Mouse (Mus musculus): Measurements from ENCODE around the gene Poc1a. TPM values are rescaled to one million over a fixed set of nuclear protein-coding genes. Genes with fewer than 3 reads are reported as not detected.
A peak's percentile ranks its signal among the peaks of the same experiment; 100 is the strongest.

Gene Poc1a
- polyA plus RNA-seq (2017; shearing (Covaris generic)), result 10 to 100 TPM in 1 of 3 experiments, 1 to 10 TPM in 2; 3.6 to 21.4 (median 4.8) TPM

DNA sequence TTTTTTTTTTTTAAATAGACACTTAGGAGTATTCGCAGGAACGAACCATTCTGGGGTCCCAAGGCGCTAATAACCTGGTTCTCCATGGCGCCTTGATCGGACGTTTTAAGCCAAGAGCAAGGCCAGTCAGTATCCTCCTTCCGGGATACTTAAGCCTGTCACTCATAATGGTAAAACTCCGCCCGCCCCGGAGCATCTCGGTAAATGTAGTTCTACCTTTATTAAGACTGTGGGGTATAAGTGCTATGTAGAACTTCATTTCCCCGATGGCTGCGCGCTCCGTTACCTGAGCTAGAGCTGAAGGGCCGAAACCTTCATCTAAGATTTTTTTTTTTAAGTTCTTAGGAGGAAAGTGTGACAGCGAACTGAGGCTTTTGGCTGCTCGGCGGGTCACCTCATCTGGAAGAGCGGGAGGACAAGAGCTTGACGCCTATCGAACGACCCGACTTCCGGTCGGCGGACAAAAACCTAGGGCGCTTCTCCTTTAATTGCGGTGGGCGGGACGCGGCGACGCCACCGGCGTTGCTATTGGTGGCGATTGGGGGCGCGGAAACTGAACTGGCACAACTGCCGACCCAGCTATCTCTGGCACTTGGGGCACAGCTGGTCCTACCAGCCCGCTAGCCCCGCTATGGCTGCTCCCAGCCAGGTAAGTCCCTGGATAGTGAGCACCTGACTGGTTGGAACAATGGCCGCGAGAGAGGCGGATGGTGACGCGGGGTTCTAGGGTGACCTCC, at the start of gene Poc1a:
Poc1a (plus strand) TSS at position 254 of the 737 bp plus-strand sequence.
- peak; percentile 94 for ATAC-seq

DNA sequence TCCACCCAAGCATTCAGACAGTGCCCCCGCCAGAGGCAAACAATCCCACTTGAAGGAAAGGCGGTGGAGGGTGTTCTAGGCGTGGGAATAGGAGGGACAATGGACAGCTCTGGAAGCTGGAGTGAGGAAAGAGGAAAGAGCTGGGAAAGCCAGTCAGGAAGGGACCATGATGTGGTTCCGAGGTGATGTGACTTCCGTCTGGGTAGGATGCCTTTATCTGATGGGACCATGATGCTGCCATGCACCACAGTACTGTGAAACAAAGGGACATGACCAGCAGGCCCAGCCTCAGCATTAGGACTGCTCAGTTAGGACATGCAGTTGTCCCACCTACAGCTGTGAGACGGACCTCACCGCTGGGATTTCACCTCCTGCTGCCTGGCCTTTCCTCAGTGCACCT, 49.6 kb upstream of the Poc1a start:
- ATAC-seq, result no peak

DNA sequence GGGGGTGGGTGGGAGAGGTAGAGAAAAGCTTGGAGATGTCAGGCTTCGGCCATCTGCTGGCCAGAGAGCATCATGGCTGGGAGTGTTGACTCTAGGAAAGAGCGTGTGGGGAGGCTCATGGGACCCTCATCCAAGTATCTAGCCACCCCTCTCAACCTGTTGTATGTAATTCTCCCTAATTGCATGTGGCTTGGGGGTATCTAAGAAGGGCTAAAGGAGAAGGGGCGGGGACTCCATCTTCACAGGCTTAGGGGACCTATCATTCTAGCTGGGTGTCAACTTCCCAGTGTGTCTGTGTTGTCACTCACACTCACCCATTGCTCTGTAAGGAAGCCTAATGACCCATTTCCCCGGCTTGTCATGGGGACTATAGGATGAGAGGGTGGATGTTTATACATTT, 49.0 kb upstream of the Poc1a start:
- ATAC-seq, result no peak

DNA sequence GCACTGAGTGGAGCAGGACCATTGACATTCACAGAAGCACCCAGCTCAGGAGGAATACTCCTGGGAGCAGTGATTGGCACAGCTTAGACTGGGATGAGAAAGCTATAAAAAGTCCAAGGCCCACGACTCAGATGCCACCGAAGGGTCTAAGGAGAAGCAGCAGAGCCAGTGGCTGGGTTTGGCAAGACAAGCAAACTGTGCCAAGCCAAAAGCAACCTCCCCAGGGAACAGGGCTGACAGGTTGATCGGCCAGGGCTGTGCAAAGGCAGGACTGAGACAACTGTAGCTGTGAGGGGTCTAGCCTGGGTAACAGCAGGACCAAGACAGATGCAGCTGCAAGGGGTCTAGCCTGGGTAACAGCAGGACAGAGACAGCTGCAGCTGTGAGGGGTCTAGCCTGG, 47.9 kb upstream of the Poc1a start:
- no peak for ATAC-seq

DNA sequence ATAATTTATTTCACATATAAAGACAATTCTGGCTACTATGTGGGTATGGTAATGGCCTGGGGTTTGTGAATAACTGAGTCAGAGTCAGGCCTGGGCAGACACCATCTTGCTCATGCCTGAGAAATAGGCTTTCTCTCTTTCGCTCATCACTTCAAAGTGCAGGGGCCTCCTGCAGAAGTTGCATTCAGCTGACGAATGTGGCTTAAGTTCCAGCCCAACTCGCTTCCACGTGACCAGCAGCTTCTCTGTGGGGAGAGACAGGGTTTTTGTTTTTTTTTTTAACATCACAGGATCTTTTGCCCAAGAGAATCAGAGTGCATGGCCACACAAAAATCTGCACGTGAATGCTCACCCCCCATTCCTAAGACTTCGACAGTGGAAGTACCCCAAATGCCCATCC, 46.9 kb upstream of the Poc1a start:
- no peak for ATAC-seq

DNA sequence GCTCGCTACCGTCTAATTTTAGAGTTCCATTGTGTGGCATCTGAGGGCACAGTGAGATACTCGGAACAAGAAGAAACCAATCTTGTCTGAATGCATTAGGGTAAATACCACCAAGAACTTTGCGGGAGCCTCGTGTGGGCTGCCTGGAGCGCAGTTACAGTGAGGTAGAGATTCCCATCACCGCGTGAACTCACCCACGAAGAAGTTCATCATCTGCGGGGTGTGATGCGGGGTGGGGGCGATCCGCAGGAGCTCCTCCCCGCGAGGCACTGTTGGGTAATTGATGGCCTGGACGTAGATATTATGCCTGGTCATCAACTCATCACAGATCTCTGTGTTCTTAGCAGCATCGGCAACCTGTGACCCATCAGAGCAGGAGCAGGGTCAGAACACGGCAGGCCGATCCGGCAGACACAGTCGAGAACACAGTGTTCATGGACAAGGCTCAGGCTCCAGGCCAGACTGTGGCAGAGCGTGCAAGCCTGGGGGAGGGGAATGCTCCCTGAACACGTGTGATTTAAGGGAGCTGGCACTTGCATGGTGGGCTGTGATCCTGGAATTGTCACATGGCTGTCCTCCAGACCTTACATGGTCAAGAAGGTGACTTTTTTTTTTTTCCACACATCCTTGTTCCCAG, 45.5 kb upstream of the Poc1a start:
- no peak for ATAC-seq

DNA sequence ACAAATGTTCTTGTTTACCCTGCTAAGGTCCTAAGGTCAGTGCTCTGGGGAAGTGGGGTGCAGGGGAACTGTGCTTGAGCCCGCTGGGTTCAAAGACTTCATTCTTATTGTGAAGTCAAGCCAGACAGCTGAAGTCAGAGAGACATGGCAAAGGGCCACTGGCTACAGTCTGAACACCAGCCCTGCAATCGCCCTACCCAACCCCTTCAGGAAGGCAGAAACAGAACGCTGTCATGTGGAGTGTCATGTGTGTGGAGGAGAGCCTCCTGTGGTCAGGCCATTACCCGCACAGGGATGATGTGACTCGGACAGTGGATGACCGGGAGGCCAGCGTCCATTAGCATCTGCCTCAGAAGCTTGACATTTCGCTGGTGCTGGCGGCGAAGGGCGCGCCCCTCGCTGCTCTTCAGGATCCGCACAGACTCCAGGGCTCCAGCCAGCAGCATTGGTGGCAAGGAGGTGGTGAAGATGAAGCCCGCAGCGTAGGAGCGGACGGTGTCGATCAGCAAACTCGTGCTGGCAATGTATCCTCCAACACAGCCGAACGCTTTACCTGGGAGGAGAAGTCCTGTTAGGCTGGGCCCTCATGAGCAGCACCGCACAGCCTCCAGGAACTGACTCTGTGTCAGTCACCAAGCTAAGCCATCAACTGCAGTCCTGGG, 44.6 kb upstream of the Poc1a start:
- no peak for ATAC-seq

DNA sequence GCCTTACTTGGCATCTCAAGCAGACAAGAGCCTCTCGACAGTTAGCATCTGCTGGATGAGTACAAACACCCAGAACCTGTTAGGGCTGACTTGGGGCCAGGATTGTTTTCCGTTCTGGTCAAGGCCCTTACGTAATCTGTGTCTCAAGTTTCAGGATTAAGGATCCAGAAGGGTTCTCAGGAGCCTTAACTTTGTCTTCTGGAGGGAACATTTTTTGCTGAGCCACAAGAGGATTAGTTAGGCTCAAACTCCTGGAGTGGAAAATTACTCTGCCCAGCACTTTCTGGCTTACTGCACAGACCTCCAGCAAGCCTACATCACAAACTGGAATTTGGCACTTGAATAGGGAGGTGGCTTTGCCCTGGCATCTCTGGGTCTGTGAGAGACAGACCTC, 44.0 kb upstream of the Poc1a start:
- no peak for ATAC-seq

DNA sequence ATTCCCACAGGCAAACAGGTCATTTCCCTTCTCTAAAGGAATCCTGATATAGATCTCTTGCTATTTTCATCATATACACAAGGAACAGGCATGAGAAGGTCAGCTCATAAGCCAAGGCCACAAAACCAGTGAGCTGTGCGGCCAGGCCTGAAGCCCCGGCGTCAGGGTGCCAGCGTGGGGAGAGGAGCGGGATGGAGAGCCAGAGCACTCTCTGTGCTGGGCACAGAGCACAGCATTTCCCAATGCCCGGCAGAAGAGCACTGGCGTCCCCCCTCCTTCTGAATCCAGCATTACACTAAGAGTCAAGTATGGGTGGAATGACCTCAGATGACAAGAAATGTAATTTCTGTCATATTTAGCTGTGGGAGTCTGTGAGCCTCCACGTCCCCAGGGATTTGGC, 43.5 kb upstream of the Poc1a start:
- no peak for ATAC-seq

DNA sequence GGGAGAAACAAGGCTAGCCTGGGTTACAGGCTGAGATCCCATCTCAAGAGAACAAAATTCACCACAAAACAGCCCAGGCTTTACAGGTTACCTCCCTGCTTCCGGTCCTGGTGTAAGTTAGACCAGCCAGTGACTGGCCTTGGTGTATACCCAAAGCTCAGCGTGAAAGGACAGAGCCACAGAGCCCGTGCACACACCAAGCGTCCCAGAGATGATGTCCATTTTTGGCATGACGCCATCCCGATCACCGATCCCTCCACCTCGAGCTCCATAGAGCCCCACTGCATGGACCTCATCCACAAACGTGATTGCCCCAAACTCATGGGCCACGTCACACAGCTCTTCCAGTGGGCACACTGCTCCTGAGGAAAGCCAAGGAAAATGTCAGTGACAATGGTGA, 43.0 kb upstream of the Poc1a start:
- ATAC-seq, result no peak

DNA sequence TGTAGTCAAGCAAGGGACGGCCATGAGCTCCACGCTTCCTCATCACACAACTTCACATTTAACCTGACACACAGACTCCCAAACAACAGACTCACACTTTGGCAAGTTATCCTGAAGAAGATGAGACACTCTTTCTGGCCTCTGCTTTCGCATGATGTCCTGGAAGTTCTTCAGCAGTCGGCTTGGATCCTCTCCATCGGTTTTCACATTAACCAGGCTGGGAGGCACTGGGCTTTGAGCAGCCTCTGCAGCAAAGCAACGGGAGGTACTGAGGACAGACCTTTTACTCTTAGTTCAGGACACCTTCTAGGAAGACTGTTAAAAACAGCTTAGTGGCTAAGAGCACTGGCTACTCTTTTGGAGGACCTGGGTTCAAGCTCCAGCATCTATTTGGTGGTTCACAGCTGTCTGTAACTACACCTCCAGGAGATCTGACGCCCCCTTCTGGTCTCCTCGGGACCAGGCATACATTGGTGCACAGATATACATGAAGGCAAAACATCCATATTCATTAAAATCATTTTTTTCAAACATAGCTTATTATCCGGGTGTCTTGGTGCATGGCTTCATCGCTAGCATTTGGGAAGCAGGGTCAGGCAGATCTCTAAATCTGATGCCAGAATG, 39.2 kb upstream of the Poc1a start:
- ATAC-seq, result no peak

DNA sequence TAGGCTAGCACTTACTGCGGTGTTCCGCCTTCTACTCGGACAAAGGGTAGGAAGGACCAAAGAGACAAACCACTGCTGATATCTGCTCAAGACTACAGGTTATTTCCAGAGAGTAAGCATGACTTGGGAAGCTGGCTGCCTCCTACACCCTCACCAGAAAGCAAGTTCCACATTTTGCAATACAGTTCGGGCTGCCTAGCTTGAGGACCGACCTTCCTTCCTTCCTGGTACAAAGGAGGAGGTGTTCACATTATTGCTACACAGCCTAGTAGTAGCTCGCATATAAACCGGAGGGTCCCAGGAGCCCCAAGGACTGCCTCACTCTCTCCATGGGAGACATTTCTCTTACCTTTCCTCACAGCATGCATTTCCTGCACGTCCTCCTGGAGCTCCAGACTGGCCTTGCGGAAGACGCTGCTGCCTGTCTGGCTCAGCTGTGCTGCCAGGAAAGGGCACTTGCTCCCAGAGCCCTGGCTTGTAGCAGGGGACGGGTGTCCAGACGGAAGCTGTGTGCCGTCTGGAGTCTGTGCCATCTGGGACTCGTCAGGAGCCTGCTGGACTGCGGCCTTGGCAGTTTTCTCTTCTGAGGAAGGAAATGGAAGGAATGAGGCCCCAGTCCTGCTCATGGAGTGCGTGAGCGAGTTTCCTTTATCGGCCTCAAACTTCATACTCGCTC, 37.9 kb upstream of the Poc1a start:
- no peak for ATAC-seq

DNA sequence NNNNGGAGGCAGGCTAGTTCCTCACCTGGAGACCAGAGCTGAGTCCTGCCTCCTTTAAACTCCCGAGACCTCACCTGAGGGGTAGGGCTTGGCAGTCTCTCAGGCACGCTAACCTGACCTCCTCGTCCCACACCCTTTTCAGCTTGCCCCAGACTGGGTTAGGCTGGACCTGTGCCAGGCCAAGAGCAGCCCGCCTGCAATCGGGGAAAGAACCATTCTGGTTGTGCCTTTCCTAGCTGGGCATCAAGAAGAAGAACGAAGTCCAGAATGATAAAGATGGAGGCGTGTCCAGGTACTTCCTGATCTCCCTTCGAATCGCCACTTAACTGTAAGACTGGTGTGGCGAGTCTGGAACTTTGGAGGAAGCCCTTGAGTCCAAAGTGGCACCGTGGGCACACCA, 31.3 kb upstream of the Poc1a start:
- ATAC-seq, result no peak

DNA sequence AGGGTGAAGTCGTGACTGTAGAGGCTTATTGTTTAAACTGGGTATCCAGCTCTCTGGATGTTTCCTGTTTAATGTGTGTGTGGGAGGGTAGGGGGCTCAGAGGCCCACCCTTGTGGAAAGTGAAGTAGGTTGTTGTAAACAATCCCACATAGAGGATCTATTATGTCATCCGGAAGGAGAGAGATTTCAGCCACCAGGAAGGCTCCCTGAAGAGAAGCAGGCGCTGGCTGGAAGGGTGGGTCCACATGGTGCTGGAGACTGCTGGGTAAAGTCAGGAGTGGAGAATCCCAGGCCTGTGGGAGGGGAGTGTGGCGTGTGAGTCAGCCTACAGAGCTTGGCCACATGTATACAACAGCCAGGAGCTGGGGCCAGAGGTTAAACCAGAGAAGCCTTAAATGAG, 30.6 kb upstream of the Poc1a start:
- no peak for ATAC-seq

DNA sequence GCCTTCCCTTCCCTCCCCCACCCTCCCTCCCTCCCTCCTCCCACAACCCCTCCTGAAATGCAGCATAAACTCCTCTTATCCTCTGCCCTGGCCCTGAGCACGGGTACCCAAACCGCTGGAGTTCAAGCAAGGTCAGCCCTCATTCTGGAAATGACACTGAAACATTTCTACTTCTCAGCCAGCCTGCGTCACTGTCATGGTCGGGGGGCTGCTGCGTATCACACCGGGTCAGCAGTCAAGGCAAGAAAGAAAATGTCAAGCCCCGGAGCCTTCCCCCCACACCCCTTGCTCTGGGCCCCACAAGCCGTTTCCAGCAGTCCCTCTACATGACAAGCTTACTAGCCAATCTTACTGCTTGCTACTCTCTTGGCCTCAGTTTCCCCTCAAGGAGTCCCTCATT, 29.8 kb upstream of the Poc1a start:
- no peak for ATAC-seq

DNA sequence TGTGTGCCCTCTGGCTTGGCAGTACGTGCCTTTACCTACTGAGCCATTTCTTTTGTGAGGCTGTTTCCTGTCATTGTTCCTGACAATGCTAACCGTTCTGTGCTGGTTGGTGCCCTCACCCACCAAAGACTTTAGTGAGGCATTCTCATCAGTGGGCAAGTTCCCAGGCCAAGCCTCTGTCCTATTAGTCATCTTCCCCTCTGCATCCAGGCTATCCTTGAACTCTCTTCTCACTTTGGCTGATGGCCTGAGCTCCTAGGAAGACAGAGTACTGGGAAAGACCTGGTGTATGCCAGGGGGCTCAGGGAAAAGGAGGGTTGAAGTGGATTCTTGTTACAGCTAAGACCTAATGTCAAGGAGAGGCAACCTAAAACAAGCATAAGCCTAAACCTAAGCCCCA, 26.9 kb upstream of the Poc1a start:
- ATAC-seq, result no peak

DNA sequence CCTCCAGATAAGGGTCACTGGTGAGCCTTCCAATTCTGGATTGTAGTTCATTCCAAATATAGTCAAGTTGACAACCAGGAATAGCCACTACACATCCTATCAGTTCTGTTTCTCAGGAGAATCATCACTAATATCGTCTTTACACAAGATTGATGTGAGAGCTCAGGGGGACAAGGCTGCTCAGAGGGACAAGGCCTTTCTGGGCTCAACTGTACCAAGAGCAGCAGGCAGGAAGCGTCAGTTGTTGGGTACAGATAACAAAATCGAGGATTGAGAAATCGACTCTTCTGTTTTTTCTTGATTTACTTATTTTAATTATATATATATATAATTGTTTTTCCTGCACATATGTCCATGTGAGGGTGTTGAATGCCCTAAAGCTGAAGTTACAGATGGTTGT, 22.4 kb upstream of the Poc1a start:
- no peak for ATAC-seq

DNA sequence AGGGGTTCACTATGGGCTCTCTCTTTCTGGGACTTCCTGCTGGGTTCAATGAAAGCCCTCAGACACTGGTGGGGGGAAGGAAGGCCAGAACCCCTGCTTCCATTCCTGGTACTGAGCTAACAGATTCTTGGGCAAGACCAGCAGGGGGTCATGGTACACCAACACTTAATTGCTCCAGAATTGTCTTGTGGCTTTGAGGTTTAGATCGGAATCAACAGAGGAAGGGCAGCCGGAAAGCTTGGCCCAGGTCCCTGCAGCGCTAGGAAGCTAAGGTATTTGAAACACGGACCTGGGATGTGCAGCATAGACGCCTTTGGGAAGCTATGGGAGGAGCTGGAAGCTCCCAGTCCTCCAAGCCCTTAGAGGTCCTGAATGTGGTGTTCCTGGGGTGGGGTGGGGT, 21.9 kb upstream of the Poc1a start:
- no peak for ATAC-seq

DNA sequence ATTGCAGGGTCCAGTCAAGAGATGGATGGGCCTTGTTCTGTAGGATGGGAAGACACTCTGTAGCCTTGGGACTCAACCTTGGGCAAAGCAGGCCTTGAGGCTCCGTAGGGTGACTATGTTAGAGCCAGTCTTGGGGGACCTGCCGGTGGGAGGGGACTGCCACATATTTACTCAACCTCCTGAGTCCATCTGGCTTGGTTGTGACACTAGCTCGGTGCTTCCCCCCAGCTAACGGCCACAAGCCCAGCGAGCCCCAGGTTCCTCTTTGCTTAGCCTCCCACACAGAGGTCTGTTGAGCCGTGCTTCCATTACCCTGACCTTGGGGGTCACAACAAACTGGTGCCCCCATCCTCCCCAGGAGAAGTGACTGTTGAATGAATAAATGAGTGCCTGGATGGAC, 19.8 kb upstream of the Poc1a start:
- no peak for ATAC-seq

DNA sequence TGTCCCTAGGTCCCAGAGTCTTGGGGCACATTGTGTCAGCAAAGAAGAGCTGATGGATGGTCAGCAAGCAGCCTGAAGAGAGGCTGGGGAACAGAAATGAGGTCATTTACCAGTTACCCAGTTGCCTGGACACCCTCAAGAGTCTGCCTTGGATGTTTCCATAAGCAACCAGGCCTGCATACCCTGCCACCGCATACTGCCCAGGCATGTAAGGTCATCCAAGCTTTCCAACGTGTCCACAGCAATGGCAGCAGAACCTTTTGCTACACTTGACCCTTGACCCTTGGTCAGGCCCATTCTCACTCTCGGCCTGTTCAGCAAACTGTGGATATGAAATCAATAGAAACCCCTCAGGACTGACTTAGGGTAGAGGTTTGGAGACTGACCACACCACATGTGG, 19.4 kb upstream of the Poc1a start:
- ATAC-seq, result no peak

DNA sequence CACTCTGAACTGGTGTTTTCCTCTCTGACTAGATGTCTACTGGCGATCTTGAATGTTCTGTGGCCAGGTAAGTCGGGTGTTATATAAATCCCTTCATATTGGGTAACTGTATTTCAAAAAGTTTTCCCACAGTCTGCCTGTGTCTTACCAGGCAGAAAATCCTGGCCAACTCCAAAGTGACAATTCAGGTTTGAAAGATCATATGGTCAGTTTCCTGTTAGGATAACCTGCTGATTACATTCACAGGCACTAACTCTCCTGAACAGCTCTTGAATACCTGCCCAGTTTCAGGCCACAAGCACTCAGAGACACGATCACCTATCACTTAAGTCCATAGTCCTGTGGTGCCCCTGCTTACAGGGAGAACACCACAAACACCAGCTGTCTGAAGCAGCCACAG, 18.8 kb upstream of the Poc1a start:
- ATAC-seq, result no peak

DNA sequence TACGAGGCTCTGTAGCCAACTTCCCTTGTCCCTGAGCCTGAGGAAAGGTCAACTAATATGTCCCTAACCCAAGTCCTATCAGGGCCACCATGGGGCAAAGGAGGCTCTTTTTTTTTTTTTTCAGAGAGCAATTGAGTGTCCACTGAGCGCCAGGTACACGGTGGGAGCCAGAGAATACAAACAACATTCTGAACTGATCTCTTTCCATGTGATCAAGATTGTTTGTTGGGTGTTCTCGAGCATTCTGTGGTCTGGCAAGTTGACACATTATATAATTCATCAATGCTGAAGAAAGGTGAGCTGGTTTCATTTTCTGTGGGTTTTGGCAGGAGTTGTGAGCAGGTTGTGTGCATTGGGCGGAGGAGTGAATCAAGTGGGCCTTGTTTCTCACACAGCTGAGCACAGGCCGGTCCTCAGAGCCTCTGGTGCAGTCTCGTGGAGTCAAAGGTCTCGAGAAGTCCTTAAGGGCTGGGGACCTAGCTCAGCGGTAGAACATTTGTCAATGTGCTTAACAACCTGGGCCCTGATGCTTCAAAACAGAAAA, 17.4 kb upstream of the Poc1a start:
- no peak for ATAC-seq

All from inflammation-experienced regulatory T-cells, adult 6 months (primary cell).